Mouse (Mus musculus) ES-Bruce4 (cell line): Measurements from ENCODE around the gene Zfp217. TPM values are rescaled to one million over a fixed set of nuclear protein-coding genes. Genes with fewer than 3 reads are reported as not detected.

Experiments
- H3K27ac ChIP-seq: 2 replicates; pipeline ENCODE4 v1.5.1; 2012; ENCODE audit warnings: low read length, inconsistent platforms; ENCODE audit not compliant: insufficient read depth
- H3K27me3 ChIP-seq: 2 replicates; pipeline ENCODE4 v1.6.1; 2012; ENCODE audit warnings: mild to moderate bottlenecking, low read length, inconsistent platforms; ENCODE audit not compliant: control insufficient read depth, poor library complexity, insufficient read depth, severe bottlenecking
- H3K36me3 ChIP-seq: 2 replicates; pipeline ENCODE4 v1.6.1; 2012; ENCODE audit warnings: inconsistent platforms, mild to moderate bottlenecking, low read length, moderate library complexity; ENCODE audit not compliant: control insufficient read depth, poor library complexity, insufficient read depth, severe bottlenecking
- H3K4me1 ChIP-seq: one replicate; pipeline ENCODE4 v1.8.1; 2011; ENCODE audit warnings: low read length; ENCODE audit not compliant: control insufficient read depth, insufficient read depth
- H3K4me3 ChIP-seq: 2 replicates; pipeline ENCODE4 v1.5.1; 2011; ENCODE audit warnings: low read depth, mild to moderate bottlenecking, low read length
- H3K9ac ChIP-seq: 2 replicates; pipeline ENCODE4 v1.6.1; 2012; ENCODE audit warnings: low read depth, mild to moderate bottlenecking, inconsistent platforms; ENCODE audit not compliant: poor library complexity, severe bottlenecking
- H3K9me3 ChIP-seq: replicated peaks from 2 replicates; pipeline ENCODE4 v1.6.1; 2012; ENCODE audit warnings: mild to moderate bottlenecking, low read length, inconsistent platforms; ENCODE audit not compliant: control insufficient read depth, poor library complexity, insufficient read depth, severe bottlenecking
- CTCF ChIP-seq: IDR thresholded peaks from one replicate; pipeline ENCODE4 v1.8.1; 2011; ENCODE audit warnings: low read depth, low read length
- EP300 ChIP-seq: IDR thresholded peaks from 2 replicates; pipeline ENCODE4 v1.6.1; 2011; ENCODE audit warnings: low read depth, low read length; ENCODE audit not compliant: insufficient read depth
- POLR2A ChIP-seq: IDR thresholded peaks from one replicate; pipeline ENCODE4 v1.8.1; 2011; ENCODE audit warnings: low read length; ENCODE audit not compliant: insufficient read depth
- polyA plus RNA-seq: library from polyadenylated mRNA; stranded (reverse); fragments of >200 nt; gene quantifications from 2 replicates; pipeline ENCODE4 v1.2.4, GENCODE M21; 2011; ENCODE audit warnings: low read depth; ENCODE audit not compliant: missing spikeins, insufficient read depth, insufficient read length

The Zfp217 gene
- polyA plus RNA-seq, 1 experiment, result 39.6 TPM

DNA sequence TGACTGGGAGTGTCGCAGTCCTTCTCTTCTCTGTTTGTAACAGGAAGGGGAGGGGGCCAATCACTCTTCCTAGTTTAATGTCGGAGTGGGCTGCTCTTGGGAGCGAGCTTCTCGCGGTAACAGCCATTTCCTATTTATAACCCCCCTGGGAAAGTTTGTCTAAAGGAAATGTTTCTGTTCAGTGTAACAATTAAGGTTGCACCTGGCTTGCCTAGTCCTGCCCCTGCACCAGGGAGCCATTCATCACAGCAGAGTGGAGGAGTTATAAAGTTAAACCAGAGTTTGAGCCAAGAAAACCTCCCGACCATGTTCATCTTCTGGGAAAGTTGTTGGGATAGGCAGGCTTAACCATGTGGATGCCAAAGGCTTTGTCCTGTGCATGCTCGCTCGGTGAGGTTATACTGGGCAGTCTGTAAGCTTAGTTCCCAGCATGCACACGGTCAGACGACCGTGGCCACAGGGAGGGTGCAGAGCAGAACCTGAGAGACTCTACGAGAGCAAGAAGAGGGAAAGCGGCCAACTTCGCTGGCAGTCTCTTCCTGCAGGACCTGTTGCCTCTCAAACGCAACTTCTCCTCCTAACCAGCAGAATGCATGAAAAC lies 77.2 kb downstream of the Zfp217 start:
- no peaks in the 10 kb centered on the region for H3K4me1 ChIP-seq

DNA sequence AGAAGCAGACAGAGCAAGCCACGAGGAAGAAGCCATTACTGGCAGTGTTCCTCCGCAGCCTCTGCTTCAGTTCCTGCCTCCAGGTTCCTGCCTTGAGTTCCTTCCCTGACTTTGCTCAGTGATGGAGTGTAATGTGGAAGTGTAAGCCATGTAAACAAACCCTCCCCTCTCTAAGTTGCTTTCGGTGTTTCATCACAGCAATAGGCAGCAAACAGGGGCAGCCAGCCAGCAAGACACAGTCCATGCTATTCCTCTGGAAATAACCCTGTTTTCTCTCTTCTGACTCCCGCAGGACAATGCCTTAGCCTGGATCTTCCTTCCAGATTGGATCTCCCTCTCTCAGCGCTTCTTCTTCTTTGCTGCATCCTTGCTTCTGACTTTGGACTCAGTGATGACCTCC lies 77.9 kb downstream of the Zfp217 start:
- Histone ChIP-seq H3K4me3 (no peak overlapping the region), H3K27me3 (no peaks in the 10 kb centered on the region), H3K36me3 (no peaks in the 10 kb centered on the region), H3K9me3 (0 out of 2 replicates have a peak, but pooled peaks cover 4% of the 10 kb centered on the region), H3K9ac (no peak overlapping the region), H3K4me1 (no peaks in the 10 kb centered on the region), H3K27ac (no peak overlapping the region)
- TF ChIP-seq EP300 (no peak), POLR2A (no peak), CTCF (no peak)

More for the DNA sequence above, 77.2 kb downstream of the Zfp217 start:
- Histone ChIP-seq H3K27ac (no peak overlapping the region), H3K9me3 (0 out of 2 replicates have a peak, but pooled peaks cover 4% of the 10 kb centered on the region), H3K27me3 (no peaks in the 10 kb centered on the region), H3K4me3 (peak overlapping the region; percentile 49), H3K9ac (no peak overlapping the region), H3K36me3 (no peaks in the 10 kb centered on the region)
- no peak for TF ChIP-seq CTCF
- no peak for TF ChIP-seq POLR2A
- no peak for TF ChIP-seq EP300

DNA sequence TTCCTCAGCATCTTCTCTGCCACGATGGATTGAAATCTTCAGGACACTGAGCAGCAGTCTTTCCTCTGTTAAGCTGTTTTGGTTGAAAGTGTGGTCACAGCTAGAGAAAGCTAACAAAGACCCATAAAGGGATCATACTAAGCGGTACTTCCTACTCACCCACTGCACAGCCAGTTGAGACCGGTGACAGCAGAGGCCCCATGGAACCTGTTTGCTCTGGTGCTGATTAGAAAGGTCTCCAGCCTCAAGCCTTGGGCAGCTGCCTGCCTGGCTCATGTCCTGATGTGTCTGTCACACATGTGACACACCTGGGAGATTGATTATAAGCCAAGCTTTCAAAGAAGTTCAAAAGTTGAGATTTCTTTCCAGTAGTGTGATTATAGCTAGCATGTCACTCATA lies 85.5 kb downstream of the Zfp217 start:
- no peaks in the 10 kb centered on the region for H3K36me3 ChIP-seq
- no peak overlapping the region for H3K4me3 ChIP-seq
- H3K4me1 ChIP-seq, result no peaks in the 10 kb centered on the region
- H3K9me3 ChIP-seq, result 0 out of 2 replicates have a peak, but pooled peaks cover 4% of the 10 kb centered on the region
- no peaks in the 10 kb centered on the region for H3K27me3 ChIP-seq
- no peak for TF ChIP-seq POLR2A
- no peak for TF ChIP-seq EP300
- TF ChIP-seq CTCF, result no peak
- no peak overlapping the region for H3K9ac ChIP-seq
- H3K27ac ChIP-seq, result no peak overlapping the region

- H3K27ac ChIP-seq, result no peak overlapping the region
- H3K9me3 ChIP-seq, result no peaks in the 10 kb centered on the region
- H3K4me3 ChIP-seq, result no peak overlapping the region
- H3K36me3 ChIP-seq, result no peaks in the 10 kb centered on the region
- no peaks in the 10 kb centered on the region for H3K27me3 ChIP-seq
- H3K9ac ChIP-seq, result no peak overlapping the region
- H3K4me1 ChIP-seq, result no peaks in the 10 kb centered on the region
- no peak for TF ChIP-seq EP300
- TF ChIP-seq CTCF, result peak; percentile 89
- TF ChIP-seq POLR2A, result no peak
These were observed 87.8 kb downstream of the Zfp217 start for GRCm38 (mm10) chr2:170060066-170060465.

- H3K27me3 ChIP-seq, result no peaks in the 10 kb centered on the region
- TF ChIP-seq POLR2A (no peak), CTCF (no peak), EP300 (no peak)
- no peaks in the 10 kb centered on the region for H3K36me3 ChIP-seq
These were observed 89.1 kb downstream of the Zfp217 start for GRCm38 (mm10) chr2:170058774-170059173.

More at GRCm38 (mm10) chr2:170058774-170059173, 89.1 kb downstream of the Zfp217 start:
- no peaks in the 10 kb centered on the region for H3K9me3 ChIP-seq
- no peak overlapping the region for H3K27ac ChIP-seq
- H3K4me3 ChIP-seq, result no peak overlapping the region
- no peaks in the 10 kb centered on the region for H3K4me1 ChIP-seq
- H3K9ac ChIP-seq, result no peak overlapping the region
